Mouse (Mus musculus): ENCODE measurements around the gene Tbx10. TPM values are rescaled to one million over a fixed set of nuclear protein-coding genes. Genes with fewer than 3 reads are reported as not detected.

The Tbx10 gene
- polyA plus RNA-seq, 1 experiment from 2014 or later, result not detected

- WGBS, result 82% methylated on average over 12 of the region's 12 CpGs
- no peak overlapping the region for H3K4me3 ChIP-seq (replicated peaks; ENCODE audit: low read depth, low read length)
- H3K36me3 ChIP-seq (ENCODE audit: control insufficient read depth, insufficient read depth, low read length), result peaks cover 36% of the 10 kb centered on the region
- H3K4me2 ChIP-seq (ENCODE audit: low read length), result no peak overlapping the region
- no peaks in the 10 kb centered on the region for H3K27me3 ChIP-seq (ENCODE audit: control insufficient read depth, insufficient read depth, low read length)
- no peak overlapping the region for H3K27ac ChIP-seq (replicated peaks; ENCODE audit: low read depth, low read length)
- ATAC-seq (ENCODE audit: low FRiP score, low TSS enrichment) (no peak), DNase-seq (no peak)
- no peaks in the 10 kb centered on the region for H3K9me3 ChIP-seq (ENCODE audit: control insufficient read depth, low read length)
- peaks cover 16% of the 10 kb centered on the region for H3K4me1 ChIP-seq (ENCODE audit: control insufficient read depth, insufficient read depth, low read length)
- H3K9ac ChIP-seq (replicated peaks; ENCODE audit: low read length), result no peak overlapping the region
Measured at GRCm38 (mm10) chr19:4003641-4004040, 11.1 kb downstream of the Tbx10 start.

GRCm38 (mm10) chr19:4004331-4004730 is 11.8 kb downstream of the Tbx10 start:
- DNase-seq, result no peak
- H3K27me3 ChIP-seq (ENCODE audit: control insufficient read depth, insufficient read depth, low read length), result no peaks in the 10 kb centered on the region
- no peak overlapping the region for H3K27ac ChIP-seq (replicated peaks; ENCODE audit: low read depth, low read length)
- no peak overlapping the region for H3K9ac ChIP-seq (replicated peaks; ENCODE audit: low read length)
- WGBS, result 87% methylated on average over 15 of the region's 15 CpGs
- no peak overlapping the region for H3K4me3 ChIP-seq (replicated peaks; ENCODE audit: low read depth, low read length)
- ATAC-seq (ENCODE audit: low FRiP score, low TSS enrichment), result no peak
- peaks cover 43% of the 10 kb centered on the region for H3K36me3 ChIP-seq (ENCODE audit: control insufficient read depth, insufficient read depth, low read length)
- H3K4me1 ChIP-seq (ENCODE audit: control insufficient read depth, insufficient read depth, low read length), result peaks cover 16% of the 10 kb centered on the region
- no peak overlapping the region for H3K4me2 ChIP-seq (ENCODE audit: low read length)
- no peaks in the 10 kb centered on the region for H3K9me3 ChIP-seq (ENCODE audit: control insufficient read depth, low read length)

GRCm38 (mm10) chr19:4005091-4005490 is 12.5 kb downstream of the Tbx10 start:
- H3K27ac ChIP-seq (replicated peaks; ENCODE audit: low read depth, low read length), result no peak overlapping the region
- DNase-seq, result no peak
- H3K4me3 ChIP-seq (replicated peaks; ENCODE audit: low read depth, low read length), result no peak overlapping the region
- no peak overlapping the region for H3K9ac ChIP-seq (replicated peaks; ENCODE audit: low read length)
- peaks cover 13% of the 10 kb centered on the region for H3K4me1 ChIP-seq (ENCODE audit: control insufficient read depth, insufficient read depth, low read length)
- no peak overlapping the region for H3K4me2 ChIP-seq (ENCODE audit: low read length)
- H3K27me3 ChIP-seq (ENCODE audit: control insufficient read depth, insufficient read depth, low read length), result no peaks in the 10 kb centered on the region
- peaks cover 50% of the 10 kb centered on the region for H3K36me3 ChIP-seq (ENCODE audit: control insufficient read depth, insufficient read depth, low read length)
- ATAC-seq (ENCODE audit: low FRiP score, low TSS enrichment), result no peak
- no peaks in the 10 kb centered on the region for H3K9me3 ChIP-seq (ENCODE audit: control insufficient read depth, low read length)
- WGBS, result 90% methylated on average over 9 of the region's 9 CpGs

- H3K4me3 ChIP-seq (replicated peaks; ENCODE audit: low read depth, low read length), result no peak overlapping the region
- no peaks in the 10 kb centered on the region for H3K9me3 ChIP-seq (ENCODE audit: control insufficient read depth, low read length)
- no peak for DNase-seq
- no peak overlapping the region for H3K4me2 ChIP-seq (ENCODE audit: low read length)
- H3K9ac ChIP-seq (replicated peaks; ENCODE audit: low read length), result no peak overlapping the region
- H3K27ac ChIP-seq (replicated peaks; ENCODE audit: low read depth, low read length), result no peak overlapping the region
- WGBS, result 95% methylated on average over 8 of the region's 8 CpGs
- no peaks in the 10 kb centered on the region for H3K27me3 ChIP-seq (ENCODE audit: control insufficient read depth, insufficient read depth, low read length)
- no peak for ATAC-seq (ENCODE audit: low FRiP score, low TSS enrichment)
- H3K36me3 ChIP-seq (ENCODE audit: control insufficient read depth, insufficient read depth, low read length), result peaks cover 57% of the 10 kb centered on the region
- peaks cover 10% of the 10 kb centered on the region for H3K4me1 ChIP-seq (ENCODE audit: control insufficient read depth, insufficient read depth, low read length)
Measured at GRCm38 (mm10) chr19:4005971-4006370, 13.4 kb downstream of the Tbx10 start.

- WGBS, result 93% methylated on average over 5 of the region's 5 CpGs
- H3K4me3 ChIP-seq (replicated peaks; ENCODE audit: low read depth, low read length), result no peak overlapping the region
- H3K36me3 ChIP-seq (ENCODE audit: control insufficient read depth, insufficient read depth, low read length), result peaks cover 49% of the 10 kb centered on the region
- H3K27ac ChIP-seq (replicated peaks; ENCODE audit: low read depth, low read length), result no peak overlapping the region
- H3K4me2 ChIP-seq (ENCODE audit: low read length), result peak overlapping the region; percentile 75; the same call in 1 of the 2 replicates
- no peak for ATAC-seq (ENCODE audit: low FRiP score, low TSS enrichment)
- H3K27me3 ChIP-seq (ENCODE audit: control insufficient read depth, insufficient read depth, low read length), result no peaks in the 10 kb centered on the region
- no peaks in the 10 kb centered on the region for H3K9me3 ChIP-seq (ENCODE audit: control insufficient read depth, low read length)
- no peak for DNase-seq
- H3K9ac ChIP-seq (replicated peaks; ENCODE audit: low read length), result no peak overlapping the region
- H3K4me1 ChIP-seq (ENCODE audit: control insufficient read depth, insufficient read depth, low read length), result peaks cover 9% of the 10 kb centered on the region
Measured at GRCm38 (mm10) chr19:4011086-4011485, 18.5 kb downstream of the Tbx10 start.

- H3K9me3 ChIP-seq (ENCODE audit: control insufficient read depth, low read length), result no peaks in the 10 kb centered on the region
- ATAC-seq (ENCODE audit: low FRiP score, low TSS enrichment) (peak; percentile 99), DNase-seq (peak; percentile 99)
- under 1% methylated on average over 45 of the region's 45 CpGs for WGBS
- peak within 1 kb of the TSS; percentile 82 for H3K4me3 ChIP-seq (replicated peaks; ENCODE audit: low read depth, low read length)
- H3K27me3 ChIP-seq (ENCODE audit: control insufficient read depth, insufficient read depth, low read length), result no peaks in the 10 kb centered on the region
- peak within 1 kb of the TSS; percentile 74 for H3K9ac ChIP-seq (replicated peaks; ENCODE audit: low read length)
- peaks cover 9% of the 10 kb centered on the region for H3K4me1 ChIP-seq (ENCODE audit: control insufficient read depth, insufficient read depth, low read length)
- peaks cover 34% of the 10 kb centered on the region for H3K36me3 ChIP-seq (ENCODE audit: control insufficient read depth, insufficient read depth, low read length)
- H3K4me2 ChIP-seq (ENCODE audit: low read length), result peak within 1 kb of the TSS; percentile 75
- H3K27ac ChIP-seq (replicated peaks; ENCODE audit: low read depth, low read length), result peak within 1 kb of the TSS; percentile 73
Measured at GRCm38 (mm10) chr19:4012432-4013022, 20.0 kb downstream of the Tbx10 start, which contains the start of gene Ndufv1. TSS of gene Ndufv1 (minus strand) at chr19:4012806.

GRCm38 (mm10) chr19:4013066-4013465 is 20.5 kb downstream of the Tbx10 start:
- H3K4me3 ChIP-seq (replicated peaks; ENCODE audit: low read depth, low read length), result peak overlapping the region; percentile 82
- 26% methylated on average over 9 of the region's 9 CpGs for WGBS
- peak overlapping the region; percentile 43 for H3K4me2 ChIP-seq (ENCODE audit: low read length)
- peak; percentile 34; the same call in 1 of the 2 replicates for ATAC-seq (ENCODE audit: low FRiP score, low TSS enrichment)
- H3K36me3 ChIP-seq (ENCODE audit: control insufficient read depth, insufficient read depth, low read length), result peaks cover 29% of the 10 kb centered on the region
- H3K4me1 ChIP-seq (ENCODE audit: control insufficient read depth, insufficient read depth, low read length), result peaks cover 9% of the 10 kb centered on the region
- no peak overlapping the region for H3K27ac ChIP-seq (replicated peaks; ENCODE audit: low read depth, low read length)
- no peaks in the 10 kb centered on the region for H3K27me3 ChIP-seq (ENCODE audit: control insufficient read depth, insufficient read depth, low read length)
- DNase-seq, result no peak
- no peak overlapping the region for H3K9ac ChIP-seq (replicated peaks; ENCODE audit: low read length)
- H3K9me3 ChIP-seq (ENCODE audit: control insufficient read depth, low read length), result no peaks in the 10 kb centered on the region

GRCm38 (mm10) chr19:4014802-4015201 is 22.2 kb downstream of the Tbx10 start:
- no peaks in the 10 kb centered on the region for H3K27me3 ChIP-seq (ENCODE audit: control insufficient read depth, insufficient read depth, low read length)
- H3K4me2 ChIP-seq (ENCODE audit: low read length), result no peak overlapping the region
- H3K4me1 ChIP-seq (ENCODE audit: control insufficient read depth, insufficient read depth, low read length), result peaks cover 9% of the 10 kb centered on the region
- H3K9me3 ChIP-seq (ENCODE audit: control insufficient read depth, low read length), result no peaks in the 10 kb centered on the region
- no peak for DNase-seq
- H3K9ac ChIP-seq (replicated peaks; ENCODE audit: low read length), result no peak overlapping the region
- no peak overlapping the region for H3K4me3 ChIP-seq (replicated peaks; ENCODE audit: low read depth, low read length)
- H3K27ac ChIP-seq (replicated peaks; ENCODE audit: low read depth, low read length), result no peak overlapping the region
- ATAC-seq (ENCODE audit: low FRiP score, low TSS enrichment), result no peak
- H3K36me3 ChIP-seq (ENCODE audit: control insufficient read depth, insufficient read depth, low read length), result peaks cover 12% of the 10 kb centered on the region

GRCm38 (mm10) chr19:4015635-4016034 is 23.1 kb downstream of the Tbx10 start:
- H3K9me3 ChIP-seq (ENCODE audit: control insufficient read depth, low read length), result no peaks in the 10 kb centered on the region
- H3K27me3 ChIP-seq (ENCODE audit: control insufficient read depth, insufficient read depth, low read length), result no peaks in the 10 kb centered on the region
- H3K4me2 ChIP-seq (ENCODE audit: low read length), result no peak overlapping the region
- 73% methylated on average over 5 of the region's 5 CpGs for WGBS
- ATAC-seq (ENCODE audit: low FRiP score, low TSS enrichment) (no peak), DNase-seq (no peak)
- H3K4me1 ChIP-seq (ENCODE audit: control insufficient read depth, insufficient read depth, low read length), result peaks cover 9% of the 10 kb centered on the region
- no peak overlapping the region for H3K27ac ChIP-seq (replicated peaks; ENCODE audit: low read depth, low read length)
- H3K4me3 ChIP-seq (replicated peaks; ENCODE audit: low read depth, low read length), result no peak overlapping the region
- peaks cover 5% of the 10 kb centered on the region; the same call in 1 of the 2 replicates for H3K36me3 ChIP-seq (ENCODE audit: control insufficient read depth, insufficient read depth, low read length)
- H3K9ac ChIP-seq (replicated peaks; ENCODE audit: low read length), result no peak overlapping the region

Data from midbrain, embryonic 14.5 days (tissue).